Mouse (Mus musculus): Measurements from ENCODE around the gene Agtpbp1.

DNA sequence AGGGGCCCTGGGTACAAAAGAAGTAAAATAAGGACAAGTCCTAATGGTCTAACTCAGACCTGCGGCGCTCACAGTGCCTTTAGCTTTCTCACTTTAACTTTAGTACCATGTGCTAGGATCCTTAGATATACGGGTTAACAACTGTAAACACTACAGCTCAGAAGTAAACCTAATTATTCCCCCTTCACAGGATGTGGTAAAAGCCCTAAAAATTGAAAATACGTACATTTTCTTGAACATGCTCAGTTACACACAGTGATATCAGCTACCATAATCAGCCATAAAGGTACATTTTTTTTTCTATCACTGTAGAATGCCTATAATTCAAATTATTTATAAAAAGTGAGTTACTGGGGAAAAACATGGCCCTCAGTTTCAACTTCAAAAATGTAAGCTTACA is 67.0 kb downstream of the Agtpbp1 start:
- TF ChIP-seq CTCF (IDR thresholded peaks at IDR 0.05; ENCODE audit: low read depth) (no peak), EP300 (IDR thresholded peaks at IDR 0.05; ENCODE audit: low read depth) (no peak)

Data from heart, postnatal 0 days (tissue).